Mouse (Mus musculus): ENCODE measurements around the gene Vamp9.

DNA sequence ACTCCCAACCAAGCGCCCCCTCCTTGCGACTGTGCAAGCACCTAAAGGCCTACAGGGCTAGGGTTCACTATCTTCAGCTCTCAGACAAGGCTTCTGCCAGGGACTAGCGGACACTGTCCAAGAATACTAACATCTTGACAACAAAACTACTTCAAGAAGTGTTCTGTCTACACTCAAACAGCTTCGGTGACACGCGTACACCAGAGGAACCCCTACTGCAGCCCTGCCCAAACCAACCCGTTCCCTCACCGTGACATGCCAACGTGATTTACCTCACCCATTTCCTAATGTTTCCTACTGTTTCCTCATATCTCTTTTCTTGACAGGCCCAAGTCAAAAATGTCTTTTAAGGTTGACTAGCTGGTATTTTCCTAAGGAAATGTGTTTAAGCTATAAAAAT lies 37.1 kb upstream of the Vamp9 start:
- TF ChIP-seq CTCF (IDR thresholded peaks at IDR 0.05; ENCODE audit: insufficient read depth, low read depth, low read length) (no peak), POLR2A (IDR thresholded peaks at IDR 0.05; ENCODE audit: insufficient read depth, low read depth, low read length) (no peak)
